Mouse (Mus musculus) 3T3-L1 (cell line): ENCODE results near the gene Aim2.
A peak's percentile ranks its signal among the peaks of the same experiment; 100 is the strongest.
"Not testable (repeated sequence)": the region's sequence is repeated elsewhere in the genome, so short reads cannot be mapped to it uniquely, and the experiment has no call there.

Experiments
- DNase-seq: peaks from one replicate; pipeline ENCODE4 v3.0.0-alpha.2; 2015; ENCODE audit warnings: low read depth, low spot score

The Aim2 gene

DNA sequence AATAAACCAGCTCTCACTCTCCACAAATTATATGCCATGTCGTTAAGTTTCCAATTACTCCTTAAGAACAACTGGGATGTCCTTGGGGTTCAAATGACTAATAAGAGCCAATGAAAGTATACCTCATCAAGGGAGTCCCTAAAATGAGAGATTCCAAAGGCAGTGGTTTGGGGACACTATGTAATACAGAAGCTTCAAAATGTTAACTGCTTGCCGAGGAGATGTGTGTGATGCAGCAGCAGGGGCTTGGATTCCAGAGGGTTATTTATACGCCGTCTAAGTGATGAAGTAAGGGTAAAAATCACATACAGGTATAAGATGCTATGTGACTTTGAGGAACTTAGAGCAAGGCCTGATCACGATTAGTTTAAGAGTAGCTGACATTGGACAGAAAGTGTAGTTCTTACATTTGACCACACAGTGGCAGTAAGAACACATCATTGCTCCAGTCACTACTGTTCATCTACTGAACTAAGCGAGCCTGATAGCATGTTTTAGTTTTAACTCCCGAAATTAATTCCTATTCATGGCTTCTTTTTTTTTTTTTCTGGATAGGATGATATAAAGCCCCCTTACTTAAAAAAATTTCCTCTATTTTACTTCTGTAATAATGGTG, 105.6 kb downstream of the Aim2 start:
- DNase-seq, result peak; percentile 86

DNA sequence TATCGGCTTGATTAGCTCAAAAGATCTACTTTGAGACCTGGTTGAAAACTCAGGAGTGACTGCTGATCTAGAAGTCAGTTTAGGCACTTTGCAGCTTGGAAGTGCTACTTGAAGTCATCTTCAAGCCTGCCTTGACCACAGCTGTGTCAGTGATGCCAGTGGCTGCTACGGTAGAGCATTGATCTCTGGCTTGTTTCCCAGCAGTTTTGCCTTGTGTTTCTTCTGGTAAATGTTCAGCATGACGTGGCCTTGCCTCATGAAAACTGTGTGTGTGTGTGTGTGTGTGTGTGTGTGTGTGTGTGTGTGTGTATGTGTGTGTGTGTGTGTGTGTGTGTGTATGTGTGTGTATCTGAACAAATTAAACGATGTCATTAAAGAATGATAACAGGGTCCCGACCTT, 106.1 kb downstream of the Aim2 start:
- DNase-seq, result no peak

- not testable (repeated sequence) for DNase-seq
Observed at GRCm38 (mm10) chr1:173480399-173481181, 129.9 kb downstream of the Aim2 start.

GRCm38 (mm10) chr1:173481182-173481574, 130.5 kb downstream of the Aim2 start:
- DNase-seq, result not testable (repeated sequence)

DNA sequence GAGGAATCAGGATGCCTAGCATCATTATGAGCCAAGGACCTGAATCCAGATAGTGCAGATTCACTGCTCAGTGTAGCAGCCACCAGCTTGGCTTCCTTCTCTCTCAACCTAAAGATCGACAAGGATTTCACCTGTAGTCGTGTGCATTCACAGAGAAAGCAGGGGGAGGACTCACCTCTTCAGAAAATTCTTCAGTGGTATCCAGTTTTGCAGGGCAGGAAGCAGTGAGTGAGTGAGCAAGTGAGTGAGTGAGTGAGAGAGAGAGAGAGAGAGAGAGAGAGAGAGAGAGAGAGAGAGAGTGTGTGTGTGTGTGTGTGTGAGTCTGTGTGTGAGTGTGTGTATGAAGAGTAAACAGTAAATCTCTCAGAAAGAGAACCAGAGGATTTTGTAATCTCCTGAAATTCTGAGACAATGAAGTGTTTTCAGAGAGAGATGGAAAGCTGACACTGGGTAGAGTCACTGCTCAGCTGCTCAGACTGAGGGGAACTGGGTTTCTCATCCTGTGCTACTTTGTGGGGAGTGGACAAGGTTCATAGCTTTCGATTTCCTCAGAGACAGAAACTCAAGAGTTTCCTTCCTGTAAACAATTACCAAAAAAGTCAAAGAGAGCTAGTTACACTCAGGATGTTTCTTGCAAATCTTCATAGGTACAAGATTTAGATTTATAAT, 140.3 kb downstream of the Aim2 start, which contains the start of gene Ifi206:
Ifi206 (minus strand) TSS at position 230 of the 669 bp plus-strand sequence.
- DNase-seq, result not testable (repeated sequence)

GRCm38 (mm10) chr1:173491483-173491882, 140.8 kb downstream of the Aim2 start:
- DNase-seq, result not testable (repeated sequence)

GRCm38 (mm10) chr1:173510595-173510994, 159.9 kb downstream of the Aim2 start:
- DNase-seq, result not testable (repeated sequence)
